Mouse (Mus musculus) right cerebral cortex, adult 2 months (tissue): ENCODE measurements around the gene Lrba.

Experiments used
- DNase-seq, 2 experiments: peaks; one replicate each; pipeline ENCODE4 v3.0.0; 2021 to 2022; ENCODE audit warnings: low spot score in 2 of 2

The Lrba gene

DNA sequence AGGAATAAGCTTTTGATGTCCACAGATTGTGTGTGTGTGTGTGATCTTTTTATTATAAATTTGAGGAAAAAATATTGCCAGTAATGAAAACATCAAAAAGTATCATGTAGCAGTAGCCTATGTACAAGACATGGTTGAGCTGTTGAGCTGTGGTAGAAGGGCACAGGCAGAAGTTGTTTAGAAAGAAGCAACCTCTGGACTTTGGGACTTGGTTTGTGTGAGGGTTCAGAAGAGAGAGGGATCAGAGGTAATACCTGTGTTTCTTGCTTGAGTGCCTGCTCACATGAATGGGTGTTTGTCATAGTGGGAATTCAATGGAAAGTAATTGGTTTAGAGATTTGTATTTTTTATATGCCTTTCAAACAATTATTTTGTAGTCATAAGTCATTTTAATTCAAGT, 276.1 kb downstream of the Lrba start:
- no peak for DNase-seq

- no peak for DNase-seq
These were observed 294.1 kb downstream of the Lrba start for GRCm38 (mm10) chr3:86518506-86519109.

- DNase-seq, result no peak
These were observed 298.5 kb downstream of the Lrba start for GRCm38 (mm10) chr3:86522880-86523505.

- DNase-seq, result no peak
These were observed 307.2 kb downstream of the Lrba start for GRCm38 (mm10) chr3:86531531-86532269.

DNA sequence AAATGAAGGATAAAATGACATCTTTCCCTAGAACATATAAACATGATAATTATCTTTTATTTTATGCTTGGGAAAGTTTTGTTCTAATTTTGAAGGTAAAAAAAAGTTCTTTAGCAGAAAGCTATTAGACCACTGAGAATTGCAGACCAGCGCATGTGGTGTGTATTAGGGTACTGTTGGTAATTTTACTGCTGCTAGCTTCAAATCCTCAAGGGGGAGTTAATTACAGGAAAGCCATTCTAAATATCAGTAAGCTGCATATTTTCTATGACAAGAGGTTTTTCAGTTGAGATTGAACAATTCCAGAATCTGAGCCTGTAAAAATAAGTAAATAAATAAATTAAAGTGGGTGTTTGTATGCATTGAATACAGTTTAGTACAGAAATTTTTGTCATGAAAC, 312.3 kb downstream of the Lrba start:
- no peak for DNase-seq

GRCm38 (mm10) chr3:86538645-86539554, 314.4 kb downstream of the Lrba start:
- DNase-seq, result no peak

DNA sequence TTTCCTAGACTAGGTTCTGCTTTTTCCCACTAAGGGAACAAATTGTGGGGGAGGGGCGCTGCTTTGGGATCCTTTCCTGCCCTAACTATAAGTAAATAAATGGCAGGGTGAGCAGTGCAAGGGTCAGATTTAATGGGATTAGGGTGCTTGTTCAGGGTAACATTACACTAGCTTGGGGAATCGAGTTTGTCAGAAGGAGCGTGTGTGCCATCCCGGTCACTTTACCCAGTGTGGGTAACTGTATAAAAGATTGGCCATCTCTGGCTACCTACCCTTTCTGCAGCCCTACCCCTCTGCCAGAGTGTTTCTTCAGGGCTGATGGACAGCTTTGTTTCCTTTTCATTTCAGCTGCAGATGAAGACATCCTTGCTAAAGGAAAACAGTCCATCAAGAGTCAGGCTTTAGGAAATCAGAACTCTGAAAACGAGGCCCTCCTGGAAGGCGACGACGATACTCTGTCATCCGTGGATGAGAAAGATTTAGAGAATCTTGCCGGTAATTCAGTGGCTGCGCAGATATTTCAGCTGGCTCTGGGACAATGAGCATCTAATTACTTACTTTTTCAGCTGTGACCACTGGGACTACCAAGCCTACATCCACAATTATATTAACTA, 315.2 kb downstream of the Lrba start:
- DNase-seq, result no peak

DNA sequence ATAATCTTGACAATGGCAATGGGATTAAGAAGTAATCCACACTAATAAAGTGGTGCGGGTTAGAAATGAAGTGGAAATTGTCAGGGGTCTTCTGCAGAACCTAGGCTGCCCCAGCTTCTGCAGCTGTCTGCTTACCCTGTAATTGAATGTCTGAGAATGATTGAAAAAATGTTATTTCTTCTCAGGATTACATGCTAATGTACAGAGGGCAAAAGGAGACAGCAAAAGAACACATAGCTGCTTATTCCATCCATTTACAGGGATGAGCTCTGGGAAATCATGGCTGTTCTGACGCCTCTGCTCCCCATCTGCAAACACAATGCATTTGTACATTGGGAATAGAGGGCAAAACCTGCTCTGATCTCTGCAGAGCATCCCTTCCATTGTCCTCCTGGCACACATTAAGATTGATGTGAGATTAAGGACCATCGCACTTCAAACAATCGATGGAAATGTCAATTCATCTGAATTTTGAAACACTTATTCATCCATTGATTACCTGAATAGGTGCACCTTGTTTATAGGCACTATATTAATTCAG, 316.7 kb downstream of the Lrba start:
- DNase-seq, result no peak

DNA sequence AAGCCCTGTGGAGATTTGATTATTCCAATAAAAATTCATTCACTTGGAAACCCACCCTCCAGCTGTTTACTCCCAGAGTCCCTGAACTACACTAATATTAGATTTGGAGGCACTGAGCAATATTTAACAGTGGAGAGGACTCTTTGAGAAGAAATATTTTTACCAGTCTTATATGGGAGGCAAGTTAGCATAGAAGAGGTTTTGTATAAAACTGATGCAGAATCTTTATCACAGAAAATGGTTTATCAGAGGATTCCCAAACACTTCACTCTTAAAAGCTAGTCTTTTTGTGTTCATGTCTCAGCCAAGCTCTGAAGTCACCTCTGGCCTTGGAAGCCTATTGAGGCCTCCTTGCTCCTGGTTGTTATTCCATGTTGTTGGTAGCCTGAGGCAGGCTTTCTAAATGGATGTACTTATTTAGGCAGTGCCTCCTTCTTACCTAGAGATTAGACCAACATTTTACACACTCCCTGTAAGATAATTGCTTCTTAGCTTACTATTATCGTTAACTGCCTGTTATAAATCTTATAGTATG, 317.4 kb downstream of the Lrba start:
- no peak for DNase-seq

DNA sequence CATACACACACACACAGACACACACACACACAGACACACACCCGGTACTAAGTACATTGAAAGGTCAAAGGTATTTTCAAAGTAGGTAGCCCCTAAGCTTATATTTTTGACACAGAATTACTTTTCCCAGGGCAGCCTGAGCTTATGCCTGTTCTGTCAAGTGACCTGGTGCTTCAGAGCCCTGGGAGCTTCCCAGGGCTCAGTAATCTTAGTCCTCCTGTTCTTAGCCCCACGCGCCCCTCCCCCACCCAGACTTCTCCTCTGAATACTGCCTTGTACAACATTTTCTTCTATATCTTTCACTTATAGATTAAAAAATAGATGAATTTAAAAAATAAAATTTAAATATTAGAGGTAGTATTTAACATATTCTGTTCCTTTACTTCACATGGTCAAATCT, 320.3 kb downstream of the Lrba start:
- no peak for DNase-seq

- DNase-seq, result no peak
These were observed 321.5 kb downstream of the Lrba start for GRCm38 (mm10) chr3:86545945-86546344.

GRCm38 (mm10) chr3:86546471-86547250, 322.2 kb downstream of the Lrba start:
- DNase-seq, result peak; percentile 34 to 60

GRCm38 (mm10) chr3:86547251-86547791, 322.8 kb downstream of the Lrba start:
- DNase-seq, result no peak

DNA sequence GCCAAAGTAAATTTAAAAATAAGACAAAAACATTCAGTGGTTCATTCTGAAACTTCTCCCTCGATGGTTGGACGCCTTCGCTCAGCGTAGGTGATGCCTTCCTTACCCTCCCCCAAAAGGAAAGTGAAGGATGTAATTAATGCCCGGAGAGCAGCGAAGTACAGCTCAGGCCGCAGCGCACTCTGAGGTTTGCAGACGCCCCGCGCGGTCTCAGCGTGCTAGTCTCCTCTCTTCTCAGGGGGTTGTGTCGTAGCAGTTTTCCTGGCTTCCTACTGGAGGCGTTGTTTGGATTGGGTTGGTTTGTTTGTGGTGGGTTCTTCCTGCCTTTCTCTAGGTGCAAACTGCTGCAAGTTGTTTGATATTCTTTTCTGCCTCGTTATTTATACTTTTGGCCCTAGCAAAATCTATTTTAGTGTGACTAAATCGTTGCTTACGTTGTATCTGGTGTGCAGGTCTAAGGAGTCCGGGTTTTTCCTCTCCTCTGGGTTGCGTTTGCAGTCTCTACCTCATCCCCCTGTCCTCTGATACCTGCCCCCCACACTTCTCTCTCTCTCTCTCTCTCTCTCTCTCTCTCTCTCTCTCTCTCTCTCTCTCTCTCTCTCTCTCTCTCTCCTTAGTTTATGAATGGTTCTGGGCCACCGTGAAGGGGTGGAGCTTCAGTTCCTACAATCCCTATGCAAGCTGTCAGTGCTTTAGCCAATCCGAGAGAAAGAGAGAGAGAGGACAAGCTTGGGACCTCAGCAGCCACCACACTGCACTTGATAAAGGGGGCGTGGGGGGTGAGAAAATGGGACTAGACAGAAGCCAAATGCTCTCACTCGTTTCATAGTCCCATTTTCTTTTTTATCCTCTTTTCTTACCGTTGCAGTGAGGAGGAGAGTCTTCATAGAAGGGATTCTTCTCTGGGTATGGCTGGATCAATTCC, 323.9 kb downstream of the Lrba start, which contains the start of gene Mab21l2:
Gene Mab21l2, minus strand, starts transcription at position 539 of the 925 bp plus-strand sequence.
- no peak for DNase-seq

DNA sequence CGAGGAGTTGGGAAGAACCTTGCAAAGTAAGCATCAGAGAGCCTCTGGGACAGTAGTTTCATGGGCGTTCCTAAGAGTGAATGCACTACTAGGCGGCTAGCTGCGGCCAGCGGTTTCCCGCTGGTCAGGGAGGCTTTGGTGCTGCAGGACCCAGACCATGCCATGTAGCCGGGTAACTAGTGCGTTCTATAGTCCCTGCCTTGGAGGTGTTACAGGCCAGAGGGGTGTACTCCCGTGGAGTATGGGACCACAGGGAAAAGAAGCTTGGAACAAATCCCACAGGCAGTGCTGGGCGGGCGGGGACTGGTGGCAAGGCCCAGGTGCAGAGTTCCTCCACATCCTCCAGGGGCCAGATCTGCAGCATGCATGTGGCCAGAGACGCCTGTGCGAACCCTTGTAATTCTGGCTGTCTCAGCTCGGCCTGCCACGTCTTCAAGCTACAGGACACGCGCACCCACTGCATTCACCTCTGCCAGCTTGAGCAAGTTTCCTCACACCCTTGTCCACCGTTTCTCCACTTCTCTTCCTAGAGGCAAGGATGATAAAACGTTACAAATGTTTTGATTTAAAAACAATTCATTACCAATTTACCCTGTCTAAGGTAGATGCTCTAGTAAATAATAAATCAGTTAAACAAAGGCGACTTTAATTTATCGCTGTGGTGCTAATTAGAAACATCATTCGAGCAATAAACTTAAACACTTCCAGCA, 326.0 kb downstream of the Lrba start:
- DNase-seq, result no peak

DNA sequence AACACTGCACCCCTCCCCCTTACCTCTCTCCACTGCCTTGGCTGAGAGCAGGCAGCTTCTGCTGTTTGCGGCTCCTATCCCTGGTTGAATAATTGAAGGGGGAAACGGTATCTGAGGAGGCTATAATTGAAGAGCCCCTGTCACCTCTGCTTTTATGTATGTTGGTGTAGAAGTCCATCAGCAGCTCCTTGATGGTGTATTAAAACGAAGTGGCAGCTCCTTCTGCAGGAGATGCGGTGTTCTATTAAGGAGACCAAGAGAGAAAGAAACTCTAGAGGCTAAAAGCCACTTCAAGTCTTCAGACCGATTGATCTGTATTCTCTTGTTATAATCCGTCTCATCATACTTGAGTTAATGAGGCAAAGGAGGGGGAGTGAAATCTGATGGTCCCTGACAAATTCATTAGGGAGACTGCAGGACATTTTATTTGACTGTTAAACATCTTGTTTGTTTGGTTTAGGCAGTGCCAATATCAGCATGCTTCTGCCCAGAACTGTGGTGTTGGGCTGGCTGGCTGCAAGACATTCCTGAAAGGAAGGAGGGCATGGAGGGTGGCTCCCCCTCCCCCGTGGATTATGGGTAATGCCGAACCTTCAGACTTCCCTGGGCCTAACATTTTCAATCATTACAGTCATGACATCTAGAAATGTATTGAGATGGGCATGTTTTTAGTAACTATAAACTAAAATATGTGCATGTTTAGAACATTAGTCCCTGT, 326.7 kb downstream of the Lrba start:
- no peak for DNase-seq

GRCm38 (mm10) chr3:86552170-86552569, 327.7 kb downstream of the Lrba start:
- no peak for DNase-seq
